Mouse (Mus musculus) left cerebral cortex, postnatal 10 days (tissue): Measurements from ENCODE around the gene Son. TPM values are rescaled to one million over a fixed set of nuclear protein-coding genes. Genes with fewer than 3 reads are reported as not detected.
"Not testable (repeated sequence)": the region's sequence is repeated elsewhere in the genome, so short reads cannot be mapped to it uniquely, and the experiment has no call there.

ENCODE experiments used
- DNase-seq, 2 experiments: peaks; one replicate each; pipeline ENCODE4 v3.0.0; 2021 to 2022; ENCODE audit warnings: low spot score in 2 of 2, mixed read lengths in 1 of 2; ENCODE audit errors: extremely low spot score in 1 of 2
- intact Hi-C: fragments of 180-260 bp; cut with DNase I; formaldehyde crosslinking; loops from one replicate; pipeline ENCODE4 v1.15.1; 2025
- total RNA-seq, 2 experiments: library from RNA; stranded (reverse); gene quantifications; 2 replicates each; pipeline ENCODE4 v1.2.3; 2021

The Son gene
- total RNA-seq, 2 experiments from 2014 or later: 211 to 212 TPM

- intact Hi-C loops: no loop called here
- no peak for DNase-seq
Observed at GRCm38 (mm10) chr16:91632439-91632838, 14.9 kb upstream of the Son start.

- DNase-seq: no peak
- intact Hi-C loops: no loop called here
Observed at GRCm38 (mm10) chr16:91632940-91633339, 14.4 kb upstream of the Son start.

- intact Hi-C loops: no loop called here
Observed at GRCm38 (mm10) chr16:91633641-91634040, 13.7 kb upstream of the Son start.

GRCm38 (mm10) chr16:91639161-91639560 lies 8.1 kb upstream of the Son start:
- DNase-seq: no peak
- intact Hi-C loops: no loop called here

More at GRCm38 (mm10) chr16:91633641-91634040, 13.7 kb upstream of the Son start:
- DNase-seq: no peak

- intact Hi-C loops: no loop called here
- DNase-seq: no peak
Observed at GRCm38 (mm10) chr16:91639636-91640035, 7.7 kb upstream of the Son start.

- intact Hi-C loops: no loop called here
Observed at GRCm38 (mm10) chr16:91640171-91640570, 7.1 kb upstream of the Son start.

GRCm38 (mm10) chr16:91644901-91645300 lies 2.4 kb upstream of the Son start:
- no peak for DNase-seq
- intact Hi-C loops: no loop called here

More at GRCm38 (mm10) chr16:91640171-91640570, 7.1 kb upstream of the Son start:
- no peak for DNase-seq

- intact Hi-C loops, DNase-seq: not testable (repeated sequence)
Observed at GRCm38 (mm10) chr16:91645420-91645819, 1.9 kb upstream of the Son start.

- intact Hi-C loops: no loop called here
- DNase-seq: no peak
Observed at GRCm38 (mm10) chr16:91645995-91646602, 1.2 kb upstream of the Son start.

- intact Hi-C loops: no loop called here
- DNase-seq: peak; percentile 88 to 97
Observed at GRCm38 (mm10) chr16:91646681-91647419, 456 bp upstream of the Son start, which contains the start of gene Gart. Gene Gart, minus strand, starts transcription at chr16:91646952.

GRCm38 (mm10) chr16:91648220-91648550 lies 879 bp downstream of the Son start:
- intact Hi-C loops: no loop called here
- DNase-seq: peak; percentile 50 to 91

- no peak for DNase-seq
- intact Hi-C loops: no loop called here
Observed at GRCm38 (mm10) chr16:91649246-91649645, 1.9 kb downstream of the Son start.

GRCm38 (mm10) chr16:91649781-91650180 lies 2.5 kb downstream of the Son start:
- intact Hi-C loops: loop anchor here (2.0 kb wide), 1 partner anchor 15 kb away; no protein-coding TSS in a partner anchor
- DNase-seq: no peak

GRCm38 (mm10) chr16:91652191-91652590 lies 4.9 kb downstream of the Son start:
- intact Hi-C loops: no loop called here
- no peak for DNase-seq

- intact Hi-C loops: no loop called here
- no peak for DNase-seq
Observed at GRCm38 (mm10) chr16:91655285-91655684, 8.0 kb downstream of the Son start.

GRCm38 (mm10) chr16:91657285-91657684 lies 10.0 kb downstream of the Son start:
- intact Hi-C loops: no loop called here
- DNase-seq: no peak

- no peak for DNase-seq
- intact Hi-C loops: no loop called here
Observed at GRCm38 (mm10) chr16:91658471-91658870, 11.2 kb downstream of the Son start.

- DNase-seq: no peak
- intact Hi-C loops: no loop called here
Observed at GRCm38 (mm10) chr16:91659798-91660197, 12.5 kb downstream of the Son start.

- intact Hi-C loops: no loop called here
- no peak for DNase-seq
Observed at GRCm38 (mm10) chr16:91661397-91661796, 14.1 kb downstream of the Son start.

- no peak for DNase-seq
- intact Hi-C loops: no loop called here
Observed at GRCm38 (mm10) chr16:91662336-91662735, 15.0 kb downstream of the Son start.
